Mouse (Mus musculus) B cell, adult 62 days (primary cell): Measurements from ENCODE around the gene Ache. TPM values are rescaled to one million over a fixed set of nuclear protein-coding genes. Genes with fewer than 3 reads are reported as not detected.

Source experiments
- total RNA-seq: library from RNA; stranded (reverse); gene quantifications from 4 replicates; pipeline ENCODE4 v1.2.4, GENCODE M21; 2023

The Ache gene
- 0.43 to 0.98 TPM (median 0.74 TPM) in 4 replicates for total RNA-seq

DNA sequence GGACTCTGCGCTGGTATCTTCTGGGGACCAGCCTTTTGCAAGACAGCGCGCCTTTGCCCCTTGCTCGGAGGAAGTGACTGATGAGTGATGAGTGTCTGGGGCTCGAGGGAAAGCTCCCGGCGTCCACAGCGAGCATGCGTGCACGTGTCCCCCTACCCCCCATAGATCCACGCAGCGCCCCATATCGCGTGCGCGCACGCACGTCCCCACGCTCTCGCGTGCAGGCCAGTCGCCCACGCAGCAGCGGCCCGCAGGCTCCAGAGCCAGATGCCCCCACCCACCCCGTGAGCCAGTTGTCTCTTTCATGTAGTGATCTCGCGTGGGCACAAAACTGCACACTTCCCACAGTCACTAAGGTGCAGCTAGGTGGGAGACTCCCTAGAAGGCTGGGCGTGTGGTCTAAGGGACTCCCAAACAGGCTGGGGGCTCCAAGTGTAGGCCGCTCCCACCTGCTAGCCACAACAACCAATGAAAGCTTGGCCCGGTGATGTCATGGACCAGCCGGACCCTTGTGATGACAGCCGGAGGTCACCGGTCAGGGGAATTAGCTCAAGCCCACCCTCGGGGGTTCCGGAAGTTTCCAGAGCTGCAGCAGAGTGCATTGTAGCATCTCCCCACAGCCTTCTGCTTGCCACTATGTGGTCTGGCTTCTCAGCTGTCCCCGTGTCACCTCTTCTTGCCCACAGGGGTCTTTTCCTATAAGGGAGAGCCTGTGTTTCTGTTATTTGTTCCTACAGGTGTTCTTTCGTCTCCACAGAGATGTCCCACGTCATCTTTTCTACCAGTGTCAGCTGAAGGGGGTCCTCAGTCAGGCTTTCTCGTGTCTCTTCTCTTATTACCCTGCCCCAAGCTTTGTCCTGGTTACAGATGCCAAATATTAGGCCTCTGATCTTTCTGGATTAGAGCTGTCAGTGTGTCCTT, at the start of gene Ache:
Ache (plus strand) TSS at position 488 of the 921 bp plus-strand sequence.

DNA sequence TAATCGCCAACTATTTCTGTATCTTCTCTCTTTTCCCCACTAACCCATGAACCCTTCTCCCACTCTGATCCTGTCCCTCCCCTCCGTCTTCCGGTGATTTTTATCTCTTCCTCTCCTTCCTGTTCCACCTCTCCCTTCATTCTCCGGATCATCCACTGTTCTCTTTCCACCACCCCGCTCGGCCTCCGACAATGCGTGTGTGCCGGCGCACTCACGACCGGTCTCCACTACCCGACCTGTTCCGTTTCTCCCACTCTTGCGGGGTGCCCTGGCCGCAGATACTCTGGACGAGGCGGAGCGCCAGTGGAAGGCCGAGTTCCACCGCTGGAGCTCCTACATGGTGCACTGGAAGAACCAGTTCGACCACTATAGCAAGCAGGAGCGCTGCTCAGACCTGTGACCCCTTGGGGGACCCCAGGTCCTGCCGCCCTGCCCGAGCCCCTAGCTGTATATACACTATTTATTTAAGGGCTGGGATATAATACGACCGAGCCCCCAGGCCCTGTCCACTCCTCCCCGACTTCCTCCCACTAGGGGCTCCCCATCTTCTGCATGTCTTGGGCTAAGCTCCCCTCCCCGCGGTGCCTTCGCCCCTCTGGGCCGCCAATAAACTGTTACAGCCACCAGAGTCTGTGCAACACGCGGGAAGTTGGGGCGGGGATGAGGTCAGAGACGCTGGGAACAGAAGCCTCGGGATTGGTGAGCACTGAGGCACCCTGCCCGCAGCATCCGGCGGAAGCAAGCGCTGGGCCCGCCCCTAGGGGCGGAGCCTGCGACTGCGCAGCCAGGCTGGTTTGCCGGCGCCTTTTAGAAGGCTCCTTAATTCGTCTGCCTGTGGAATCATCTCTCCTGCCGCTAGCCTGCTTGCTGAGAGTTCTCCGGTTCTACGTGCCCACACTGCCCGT, 6.8 kb downstream of the Ache start, which contains the start of gene Ufsp1:
Ufsp1 (plus strand) TSS at position 791 of the 905 bp plus-strand sequence.

DNA sequence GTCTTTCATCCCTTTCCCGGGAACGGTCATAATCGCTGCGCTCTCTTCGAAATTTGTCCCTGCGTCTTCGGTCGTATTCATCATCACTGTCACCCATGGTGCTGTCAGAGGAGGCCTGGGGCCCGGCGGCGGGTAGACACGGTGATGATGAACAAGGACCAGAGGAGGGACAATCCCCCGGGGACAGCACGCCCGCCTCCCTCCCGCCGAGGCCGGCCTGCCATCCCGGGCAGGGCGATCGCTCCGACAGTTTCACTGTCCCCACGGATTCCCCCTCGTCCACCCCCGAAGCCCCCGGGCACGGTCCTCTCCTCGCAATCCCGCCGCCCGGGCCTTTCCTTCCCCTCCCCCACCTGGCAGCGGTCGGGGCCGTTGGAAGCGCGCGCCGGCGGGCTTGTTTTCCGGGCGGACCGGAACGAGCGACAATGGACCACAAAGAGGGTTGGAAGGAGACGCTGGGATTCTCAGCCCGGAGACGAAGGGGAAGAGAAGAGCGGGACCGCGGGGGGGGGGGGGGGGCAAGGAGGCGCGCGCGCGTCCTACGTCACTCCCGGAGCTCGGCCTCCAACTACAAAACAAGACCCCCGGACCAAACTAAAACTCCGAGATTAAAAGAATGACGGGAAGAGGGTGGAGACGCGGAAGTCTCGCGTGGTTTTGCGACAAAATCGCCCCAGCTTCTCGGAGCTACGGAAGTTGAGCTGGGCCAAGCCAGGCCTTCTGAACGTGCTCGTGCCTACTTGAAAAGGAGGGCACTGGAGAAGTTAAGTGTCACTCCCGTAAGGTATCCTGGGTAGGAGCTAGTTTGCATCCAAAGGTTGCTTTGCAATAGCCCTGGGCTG, 20.0 kb downstream of the Ache start, which contains the start of gene Srrt:
Srrt (minus strand) TSS at position 604 of the 842 bp plus-strand sequence.

DNA sequence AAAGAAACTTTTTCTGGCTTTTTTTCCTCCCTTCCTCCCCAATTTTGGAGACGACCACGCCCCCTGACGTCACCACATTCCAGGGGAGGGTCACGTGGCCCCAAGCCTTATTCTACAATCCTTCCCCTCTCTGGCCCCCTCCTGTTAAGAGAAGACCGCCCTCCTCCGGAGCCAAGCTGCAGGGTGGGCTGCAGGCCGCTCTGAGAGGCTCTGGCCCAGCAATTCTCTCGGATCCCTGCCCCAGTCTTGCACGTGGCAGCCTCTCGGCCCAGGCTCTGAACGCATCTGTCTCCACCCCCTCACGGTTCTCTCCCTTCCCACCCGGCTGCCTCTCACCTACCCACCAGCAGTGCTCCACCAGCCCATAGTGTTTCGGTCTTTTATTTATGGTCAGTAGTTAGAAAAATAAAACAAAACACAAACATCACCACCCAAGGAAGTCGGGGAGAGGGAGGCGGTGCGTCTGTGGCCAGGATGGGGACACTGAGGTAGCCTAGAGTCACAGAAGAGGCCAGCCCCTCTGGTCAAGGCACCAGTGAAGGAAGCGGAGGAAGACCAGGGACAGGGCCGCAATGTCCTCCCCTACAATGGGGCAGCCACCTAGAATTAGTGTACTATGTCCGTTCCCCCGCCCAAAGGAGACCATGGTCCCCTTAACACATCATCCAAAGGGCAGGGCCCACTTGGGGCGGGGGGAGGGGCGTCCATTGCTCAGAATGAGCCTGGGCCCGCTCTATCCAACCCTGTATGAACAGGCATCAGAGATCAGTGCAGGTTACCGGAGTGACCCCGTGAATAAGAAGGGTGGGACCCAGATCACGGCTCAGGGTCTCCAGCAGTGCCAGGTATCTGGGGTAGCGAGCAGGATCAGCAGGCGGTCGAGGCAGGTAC, 27.1 kb downstream of the Ache start, which contains the start of gene Trip6:
Trip6 (minus strand) TSS at position 212 of the 891 bp plus-strand sequence.

DNA sequence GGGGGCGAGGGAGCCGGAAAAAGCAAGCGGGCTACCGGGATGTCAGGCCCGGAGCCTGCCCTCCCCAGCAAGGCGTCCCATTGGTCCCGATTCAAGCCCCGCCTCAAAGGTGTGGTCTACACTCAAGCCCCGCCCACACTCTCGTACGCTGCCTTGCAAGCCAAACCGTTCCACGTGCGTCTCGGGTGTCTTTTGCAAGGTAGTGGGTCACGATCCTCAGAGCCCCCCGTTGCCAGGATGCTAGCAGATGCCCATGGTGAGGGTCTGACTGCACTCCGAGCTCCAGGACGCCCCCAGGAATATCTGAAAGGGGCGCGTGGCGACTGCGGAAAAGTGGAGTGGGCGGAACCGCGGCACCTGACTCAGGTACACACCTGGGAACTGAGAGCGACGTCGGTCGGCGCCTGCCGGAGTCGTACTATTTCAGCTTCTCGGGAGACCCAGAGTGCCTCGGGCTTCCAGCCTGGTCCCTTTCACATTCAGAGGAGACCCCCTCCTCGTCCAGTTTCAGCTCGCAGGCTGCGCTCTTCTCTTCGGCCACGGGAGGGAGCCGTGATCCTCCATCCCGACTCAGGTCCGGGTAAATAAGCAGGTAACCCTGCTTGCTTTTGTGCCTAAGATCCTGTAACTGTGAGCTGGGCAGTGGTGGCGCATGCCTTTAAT, 46.3 kb downstream of the Ache start, which contains the start of gene Slc12a9:
Slc12a9 (minus strand) TSS at position 86 of the 663 bp plus-strand sequence.

Other genes with a start within 250 kb of the Ache start
- gene Ap1s1, start 241.4 kb upstream of the Ache start, total RNA-seq = 18.0 to 22.4 TPM (median 19.7 TPM) in 4 replicates
- not detected in 4 replicates for gene Serpine1, start 215.3 kb upstream of the Ache start, total RNA-seq
- 63.7 to 73.2 TPM (median 68.4 TPM) in 4 replicates for gene Trim56, start 171.3 kb upstream of the Ache start, total RNA-seq
- not detected in 4 replicates for gene Muc3, start 138.2 kb upstream of the Ache start, total RNA-seq
- 10.4 to 17.8 TPM (median 14.5 TPM) in 4 replicates for gene Muc3a, start 75.1 kb upstream of the Ache start, total RNA-seq
- 0.58 to 2.3 TPM (median 1.7 TPM) in 4 replicates for gene Ufsp1, start 7.1 kb downstream of the Ache start, total RNA-seq
- 398 to 449 TPM (median 433 TPM) in 4 replicates for gene Srrt, start 20.2 kb downstream of the Ache start, total RNA-seq
- gene Trip6, start 26.9 kb downstream of the Ache start, total RNA-seq = 5.1 to 7.4 TPM (median 6.9 TPM) in 4 replicates
- 19.9 to 27.0 TPM (median 21.0 TPM) in 4 replicates for gene Slc12a9, start 46.1 kb downstream of the Ache start, total RNA-seq
- gene Ephb4, start 62.6 kb downstream of the Ache start, total RNA-seq = not detected in 4 replicates
- not detected in 4 replicates for gene Zan, start 189.5 kb downstream of the Ache start, total RNA-seq
- 31.5 to 37.5 TPM (median 32.2 TPM) in 4 replicates for gene Pop7, start 215.0 kb downstream of the Ache start, total RNA-seq
- 102 to 122 TPM (median 107 TPM) in 4 replicates for gene Gigyf1, start 231.0 kb downstream of the Ache start, total RNA-seq
- not detected in 4 replicates for gene Epo, start 245.7 kb downstream of the Ache start, total RNA-seq
- gene Gnb2, start 246.0 kb downstream of the Ache start, total RNA-seq = 376 to 402 TPM (median 387 TPM) in 4 replicates